Mouse (Mus musculus) CH12.LX (cell line): Measurements from ENCODE around the gene Podn. TPM values are rescaled to one million over a fixed set of nuclear protein-coding genes. Genes with fewer than 3 reads are reported as not detected.

Experiments used
- DNase-seq: peaks from one replicate; pipeline ENCODE4 v3.0.0-alpha.2; 2013; ENCODE audit errors: extremely low read depth
- H3K27ac ChIP-seq: 2 replicates; pipeline ENCODE4 v1.5.1; 2012; ENCODE audit warnings: low read depth, mild to moderate bottlenecking, control low read depth, moderate library complexity; ENCODE audit not compliant: insufficient read depth
- H3K27me3 ChIP-seq: replicated peaks from 2 replicates; pipeline ENCODE3; 2012; ENCODE audit warnings: inconsistent platforms
- H3K36me3 ChIP-seq, 2 experiments: replicated peaks in 1 of 2; 2 replicates each; pipeline versions ENCODE3 to v1.6.1; 2012; ENCODE audit warnings: inconsistent platforms in 1 of 2, low read length in 1 of 2, mild to moderate bottlenecking in 1 of 2, mixed read lengths in 1 of 2, moderate library complexity in 1 of 2; ENCODE audit not compliant: control insufficient read depth in 1 of 2, insufficient read depth in 1 of 2
- H3K4me1 ChIP-seq, 2 experiments: 2 replicates each; pipeline ENCODE4 v1.6.1; 2012; ENCODE audit warnings: inconsistent platforms in 1 of 2, moderate library complexity in 1 of 2; ENCODE audit not compliant: insufficient read depth in 2 of 2, control insufficient read depth in 1 of 2
- H3K4me2 ChIP-seq: 2 replicates; pipeline ENCODE4 v1.6.1; 2012; ENCODE audit warnings: low read depth, mild to moderate bottlenecking, control low read depth; ENCODE audit not compliant: poor library complexity, insufficient read depth, severe bottlenecking
- H3K4me3 ChIP-seq, 3 experiments: fragments of 150-350 bp in 1 of 3; sonication (generic) in 1 of 3; replicated peaks in 1 of 3; 2 replicates each; pipeline versions ENCODE3 to v1.5.1; 2011 to 2012; ENCODE audit warnings: low read depth in 2 of 3, low read length in 2 of 3, mild to moderate bottlenecking in 2 of 3, moderate library complexity in 2 of 3, control low read depth in 1 of 3, improper control_type of control experiment in 1 of 3, inconsistent platforms in 1 of 3, mixed read lengths in 1 of 3; ENCODE audit not compliant: poor library complexity in 1 of 3
- H3K79me2 ChIP-seq: replicated peaks from 2 replicates; pipeline ENCODE4 v1.6.1; 2012; ENCODE audit warnings: mild to moderate bottlenecking, moderate library complexity; ENCODE audit not compliant: control insufficient read depth, poor library complexity, insufficient read depth, severe bottlenecking; ENCODE audit errors: extremely low read depth
- H3K9ac ChIP-seq: 2 replicates; pipeline ENCODE4 v1.6.1; 2012; ENCODE audit warnings: low read depth, mild to moderate bottlenecking, control low read depth, moderate library complexity; ENCODE audit not compliant: insufficient read depth
- H3K9me3 ChIP-seq: replicated peaks from 2 replicates; pipeline ENCODE3; 2012; ENCODE audit warnings: low read length, inconsistent platforms, mixed read lengths
- BHLHE40 ChIP-seq: IDR thresholded peaks from 2 replicates; pipeline ENCODE4 v1.6.1; 2011; ENCODE audit warnings: mild to moderate bottlenecking, low read depth, low read length, improper control_type of control experiment
- CHD1 ChIP-seq: IDR thresholded peaks from 2 replicates; pipeline ENCODE4 v1.6.1; 2012; ENCODE audit warnings: low read depth, low read length, improper control_type of control experiment, inconsistent platforms
- CHD2 ChIP-seq: IDR thresholded peaks from 2 replicates; pipeline ENCODE4 v1.6.1; 2011; ENCODE audit warnings: low read length, improper control_type of control experiment
- E2F4 ChIP-seq: IDR thresholded peaks from 2 replicates; pipeline ENCODE4 v1.6.1; 2011; ENCODE audit warnings: low read depth, low read length, improper control_type of control experiment; ENCODE audit not compliant: insufficient replicate concordance
- EP300 ChIP-seq: IDR thresholded peaks from 2 replicates; pipeline ENCODE4 v1.6.1; 2011; ENCODE audit warnings: low read length, improper control_type of control experiment
- GABPA ChIP-seq: IDR thresholded peaks from 2 replicates; pipeline ENCODE4 v1.6.1; 2012; ENCODE audit warnings: low read depth, low read length, improper control_type of control experiment, inconsistent platforms; ENCODE audit not compliant: insufficient replicate concordance
- HCFC1 ChIP-seq: IDR thresholded peaks from 2 replicates; pipeline ENCODE4 v1.6.1; 2012; ENCODE audit warnings: low read depth, mild to moderate bottlenecking, inconsistent platforms, low read length, improper control_type of control experiment
- JUN ChIP-seq: IDR thresholded peaks from 2 replicates; pipeline ENCODE4 v1.6.1; 2011; ENCODE audit warnings: low read depth, mild to moderate bottlenecking, low read length, improper control_type of control experiment, moderate library complexity; ENCODE audit not compliant: insufficient read depth
- KAT2A ChIP-seq: IDR thresholded peaks from 2 replicates; pipeline ENCODE4 v1.6.1; 2012; ENCODE audit warnings: low read length, improper control_type of control experiment, inconsistent platforms; ENCODE audit not compliant: insufficient replicate concordance
- MAFK ChIP-seq: IDR thresholded peaks from 2 replicates; pipeline ENCODE4 v1.6.1; 2011; ENCODE audit warnings: low read length, improper control_type of control experiment; ENCODE audit not compliant: insufficient replicate concordance
- MAZ ChIP-seq: IDR thresholded peaks from 2 replicates; pipeline ENCODE4 v1.6.1; 2012; ENCODE audit warnings: low read depth, mild to moderate bottlenecking, inconsistent platforms, low read length, improper control_type of control experiment, moderate library complexity
- MEF2A ChIP-seq: IDR thresholded peaks from 2 replicates; pipeline ENCODE4 v1.6.1; 2014; ENCODE audit warnings: low read depth, mild to moderate bottlenecking, inconsistent platforms, low read length, improper control_type of control experiment, borderline replicate concordance
- MXI1 ChIP-seq: IDR thresholded peaks from 2 replicates; pipeline ENCODE4 v1.6.1; 2011; ENCODE audit warnings: mild to moderate bottlenecking, low read depth, low read length, improper control_type of control experiment
- MYC ChIP-seq: IDR thresholded peaks from 2 replicates; pipeline ENCODE4 v1.6.1; 2011; ENCODE audit warnings: low read depth, mild to moderate bottlenecking, improper control_type of control experiment, low read length
- PAX5 ChIP-seq: IDR thresholded peaks from 2 replicates; pipeline ENCODE4 v1.6.1; 2012; ENCODE audit warnings: low read length, inconsistent platforms, mixed read lengths
- POLR2A ChIP-seq: IDR thresholded peaks from 2 replicates; pipeline ENCODE4 v1.6.1; 2011; ENCODE audit warnings: low read depth, mild to moderate bottlenecking, improper control_type of control experiment, low read length
- POLR2AphosphoS2 ChIP-seq: IDR thresholded peaks from 2 replicates; pipeline ENCODE4 v1.6.1; 2011; ENCODE audit warnings: low read depth, low read length, improper control_type of control experiment
- TBP ChIP-seq: conservative IDR thresholded peaks from 2 replicates; pipeline ENCODE4 v1.6.1; 2011; ENCODE audit warnings: low read depth, low read length, improper control_type of control experiment
- TCF12 ChIP-seq: IDR thresholded peaks from 2 replicates; pipeline ENCODE4 v1.6.1; 2014; ENCODE audit warnings: low read depth, mild to moderate bottlenecking, inconsistent platforms, low read length, improper control_type of control experiment
- UBTF ChIP-seq: IDR thresholded peaks from 2 replicates; pipeline ENCODE4 v1.6.1; 2012; ENCODE audit warnings: low read depth, mild to moderate bottlenecking, inconsistent platforms, low read length, improper control_type of control experiment, moderate library complexity
- USF1 ChIP-seq: IDR thresholded peaks from 2 replicates; pipeline ENCODE4 v1.6.1; 2014; ENCODE audit warnings: low read depth, mild to moderate bottlenecking, inconsistent platforms, low read length, improper control_type of control experiment
- dilution Hi-C: fragments of 300-500 bp; cut with MboI; formaldehyde crosslinking; loops from 2 replicates; pipeline ENCODE4 v1.14.3; 2020; ENCODE audit warnings: low sequenced_read_pairs; ENCODE audit not compliant: extremely low pct_unique_long_range_greater_than_20kb, extremely low pct_ligation_motif_present
- in situ Hi-C: fragments of 300-500 bp; cut with MboI; formaldehyde crosslinking; loops from 3 replicates; pipeline ENCODE4 v1.14.3; 2019; ENCODE audit warnings: low sequenced_read_pairs, low pct_ligation_motif_present, low pct_unique_long_range_greater_than_20kb, mixed read lengths
- polyA plus RNA-seq: library from polyadenylated mRNA; unstranded; fragments of >175 nt; gene quantifications from 2 replicates; pipeline ENCODE4 v1.2.1, GENCODE M21; 2012; ENCODE audit warnings: low read depth; ENCODE audit not compliant: insufficient read length
- total RNA-seq, 2 experiments: library from RNA; depleted of rRNA; stranded (reverse); fragments of 300-350 nt in 1 of 2; fragments of >200 nt in 1 of 2; gene quantifications; 2 replicates each; pipeline ENCODE4 v1.2.3; 2012 to 2014

The Podn gene
- total and polyA plus RNA-seq, 3 experiments = 0.04 TPM; not detected in 2

DNA sequence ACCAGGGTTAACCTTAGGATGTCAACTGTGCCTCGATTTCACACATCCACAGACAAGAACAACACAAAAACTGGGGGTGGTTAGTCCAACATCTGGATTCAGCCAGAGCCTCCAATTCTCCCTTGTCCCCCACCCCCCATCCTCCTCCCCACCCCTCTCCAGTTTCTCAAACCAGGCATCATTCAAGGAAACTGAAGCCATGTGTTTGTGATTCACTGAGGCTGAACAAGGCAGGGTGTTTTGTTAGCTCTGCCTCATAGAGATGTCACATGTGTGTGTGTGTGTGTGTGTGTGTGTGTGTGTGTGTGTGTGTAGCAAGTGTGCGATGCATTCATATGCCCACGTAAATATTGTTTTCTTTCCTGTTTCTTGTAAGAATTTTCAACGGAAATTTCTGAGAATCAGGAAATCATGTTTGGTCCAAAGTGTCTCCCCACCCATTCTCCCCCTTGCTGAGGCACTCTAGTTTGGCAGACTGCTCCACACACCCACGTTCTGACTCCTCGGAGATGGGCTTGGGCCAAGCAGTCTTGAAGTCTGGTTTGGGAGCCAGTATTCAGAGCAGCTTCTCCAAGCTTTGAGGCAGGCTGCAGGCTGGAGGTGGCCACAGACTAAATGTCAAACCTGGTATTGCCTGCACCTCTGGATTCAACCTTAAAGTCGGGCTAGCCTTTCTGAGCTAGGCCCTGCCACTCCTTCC lies 111.8 kb downstream of the Podn start:
- in situ Hi-C loops (no loop called here), dilution Hi-C loops (no loop called here)
- TF ChIP-seq MEF2A (no peak), HCFC1 (no peak), GABPA (no peak)
- Histone ChIP-seq H3K27ac (no peak overlapping the region), H3K9me3 (no peaks in the 10 kb centered on the region), H3K4me1 (peaks cover 0 to 16% of the 10 kb centered on the region in 2 experiments; a peak in 2 of 4 replicates), H3K4me3 (no peak overlapping the region), H3K36me3 (no peaks in the 10 kb centered on the region), H3K79me2 (no peaks in the 10 kb centered on the region), H3K9ac (no peak overlapping the region), H3K4me2 (no peak overlapping the region), H3K27me3 (peaks cover 47% of the 10 kb centered on the region)
- DNase-seq = no peak

DNA sequence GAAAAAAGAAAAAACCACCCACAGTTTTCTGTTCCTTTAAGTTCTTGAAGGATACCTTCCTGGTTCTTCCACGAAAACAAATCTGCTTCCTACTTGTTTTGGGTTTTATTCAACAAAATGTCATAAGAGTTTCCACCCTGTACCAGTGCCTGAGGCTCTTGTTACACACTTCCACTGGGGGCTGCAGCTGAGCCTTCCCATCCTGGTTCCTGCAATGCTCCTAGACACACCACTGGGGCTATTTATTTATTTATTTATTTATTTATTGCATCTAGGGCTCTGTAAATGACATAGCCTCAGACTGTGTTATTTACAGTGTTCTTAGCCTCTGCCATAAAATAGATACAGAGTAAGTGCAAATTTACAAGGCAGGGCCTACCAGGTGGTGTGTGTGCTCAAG lies 112.5 kb downstream of the Podn start:
- dilution Hi-C loops (no loop called here), in situ Hi-C loops (no loop called here)
- H3K9me3 ChIP-seq = no peaks in the 10 kb centered on the region
- H3K36me3 ChIP-seq = no peaks in the 10 kb centered on the region
- no peak overlapping the region for H3K27ac ChIP-seq
- peaks cover 52% of the 10 kb centered on the region for H3K27me3 ChIP-seq
- H3K4me2 ChIP-seq = no peak overlapping the region
- peaks cover 0 to 10% of the 10 kb centered on the region in 2 experiments; a peak in 2 of 4 replicates for H3K4me1 ChIP-seq
- H3K4me3 ChIP-seq = no peak overlapping the region
- H3K9ac ChIP-seq = no peak overlapping the region
- DNase-seq = no peak
- H3K79me2 ChIP-seq = no peaks in the 10 kb centered on the region
- TF ChIP-seq PAX5 = no peak
- no peak for TF ChIP-seq CHD1
- no peak for TF ChIP-seq TCF12
- TF ChIP-seq MAFK = no peak
- TF ChIP-seq MXI1 = no peak
- TF ChIP-seq TBP = no peak
- TF ChIP-seq CHD2 = no peak
- TF ChIP-seq POLR2A = no peak

DNA sequence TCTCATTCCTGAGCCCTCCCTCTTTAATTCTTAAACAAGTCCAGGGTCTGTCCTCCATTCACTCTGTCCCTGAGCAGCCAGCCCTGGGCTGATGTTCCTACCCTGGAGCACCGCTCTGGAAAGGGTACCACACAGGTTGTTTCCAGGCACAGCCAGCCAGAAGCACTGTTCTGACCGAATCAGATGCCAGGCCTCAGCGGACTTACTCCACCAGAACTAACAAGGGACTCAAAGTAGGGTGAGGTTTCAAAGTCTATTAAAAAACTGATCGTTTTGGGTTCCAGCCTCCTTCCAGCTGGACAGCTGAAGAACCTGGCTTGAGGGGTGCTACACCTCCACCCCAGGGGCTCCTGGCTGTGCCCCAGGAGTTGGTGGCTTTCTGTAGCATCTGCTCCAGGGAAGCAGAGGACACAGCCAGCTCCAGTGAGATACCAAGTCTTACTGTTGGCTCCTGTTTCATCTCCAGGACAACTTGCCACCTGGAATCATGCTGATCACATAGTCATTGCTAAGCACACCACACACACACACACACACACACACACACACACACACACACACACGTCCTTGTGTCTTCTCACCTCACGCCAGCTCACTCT lies 116.1 kb downstream of the Podn start:
- no peak overlapping the region for H3K4me2 ChIP-seq
- no peak for TF ChIP-seq MXI1
- no peak for TF ChIP-seq BHLHE40
- no peak for TF ChIP-seq KAT2A
- no peak for TF ChIP-seq POLR2AphosphoS2
- no peak for TF ChIP-seq MAFK
- no peak for TF ChIP-seq USF1
- TF ChIP-seq MEF2A = no peak
- no peak for TF ChIP-seq MAZ
- TF ChIP-seq UBTF = no peak
- TF ChIP-seq PAX5 = no peak
- TF ChIP-seq TCF12 = no peak
- TF ChIP-seq JUN = no peak
- TF ChIP-seq E2F4 = no peak
- no peak for TF ChIP-seq CHD1
- no peak for TF ChIP-seq MYC
- TF ChIP-seq EP300 = no peak
- TF ChIP-seq, all 38 proteins: peak for 0
- Histone ChIP-seq H3K4me1 (peaks cover 0 to 8% of the 10 kb centered on the region in 2 experiments; a peak in 2 of 4 replicates), H3K79me2 (no peaks in the 10 kb centered on the region), H3K27ac (no peak overlapping the region), H3K36me3 (no peaks in the 10 kb centered on the region), H3K27me3 (peaks cover 48% of the 10 kb centered on the region), H3K4me3 (no peak overlapping the region), H3K9ac (no peak overlapping the region), H3K9me3 (no peaks in the 10 kb centered on the region)
- in situ Hi-C loops = no loop called here
- dilution Hi-C loops = no loop called here
- no peak for DNase-seq
